Mouse (Mus musculus) embryonic facial prominence, embryonic 15.5 days (tissue): ENCODE data around the gene Fntb. TPM values are rescaled to one million over a fixed set of nuclear protein-coding genes. Genes with fewer than 3 reads are reported as not detected.

Source experiments
- ATAC-seq: fragments of 200-750 bp; cut with Nextera tagmentation; 2 replicates; pipeline ENCODE4 v1.8.0; 2017; ENCODE audit warnings: low read depth, moderate TSS enrichment; ENCODE audit not compliant: insufficient number of reproducible peaks, low FRiP score, low TSS enrichment
- H3K27ac ChIP-seq: fragments of 300-500 bp; sonication (generic); replicated peaks from 2 replicates; pipeline ENCODE4 v1.5.1; 2015; ENCODE audit warnings: mild to moderate bottlenecking, inconsistent platforms
- H3K27me3 ChIP-seq: fragments of 300-500 bp; sonication (generic); 2 replicates; pipeline ENCODE4 v1.6.1; 2015; ENCODE audit warnings: inconsistent platforms
- H3K36me3 ChIP-seq: fragments of 300-500 bp; sonication (generic); 2 replicates; pipeline ENCODE4 v1.6.1; 2015; ENCODE audit warnings: mild to moderate bottlenecking, inconsistent platforms
- H3K4me1 ChIP-seq: fragments of 300-500 bp; sonication (generic); 2 replicates; pipeline ENCODE4 v1.6.1; 2015; ENCODE audit warnings: inconsistent platforms
- H3K4me2 ChIP-seq: fragments of 300-500 bp; sonication (generic); replicated peaks from 2 replicates; pipeline ENCODE4 v1.6.1; 2015; ENCODE audit warnings: mild to moderate bottlenecking, inconsistent platforms
- H3K4me3 ChIP-seq: fragments of 300-500 bp; sonication (generic); replicated peaks from 2 replicates; pipeline ENCODE4 v1.5.1; 2015; ENCODE audit warnings: mild to moderate bottlenecking, inconsistent platforms
- H3K9ac ChIP-seq: fragments of 300-500 bp; sonication (generic); 2 replicates; pipeline ENCODE4 v1.6.1; 2015; ENCODE audit warnings: inconsistent platforms
- H3K9me3 ChIP-seq: fragments of 300-500 bp; sonication (generic); replicated peaks from 2 replicates; pipeline ENCODE4 v1.6.1; 2016; ENCODE audit warnings: inconsistent platforms
- WGBS: fragments of 180-500 bp; shearing (Covaris S2); methylation state at CpG from one replicate; pipeline ENCODE4 v1.1.7; 2015; 5-methylcytosine and 5-hydroxymethylcytosine counted together
- polyA plus RNA-seq: library from polyadenylated mRNA; unstranded; fragments of >200 nt; fragmentation: Nextera tagmentation; extraction: Ambion mirVana; gene quantifications from 2 replicates; pipeline ENCODE4 v1.2.1, GENCODE M21; 2015

The Fntb gene
- polyA plus RNA-seq, 1 experiment from 2014 or later: 47.1 TPM

DNA sequence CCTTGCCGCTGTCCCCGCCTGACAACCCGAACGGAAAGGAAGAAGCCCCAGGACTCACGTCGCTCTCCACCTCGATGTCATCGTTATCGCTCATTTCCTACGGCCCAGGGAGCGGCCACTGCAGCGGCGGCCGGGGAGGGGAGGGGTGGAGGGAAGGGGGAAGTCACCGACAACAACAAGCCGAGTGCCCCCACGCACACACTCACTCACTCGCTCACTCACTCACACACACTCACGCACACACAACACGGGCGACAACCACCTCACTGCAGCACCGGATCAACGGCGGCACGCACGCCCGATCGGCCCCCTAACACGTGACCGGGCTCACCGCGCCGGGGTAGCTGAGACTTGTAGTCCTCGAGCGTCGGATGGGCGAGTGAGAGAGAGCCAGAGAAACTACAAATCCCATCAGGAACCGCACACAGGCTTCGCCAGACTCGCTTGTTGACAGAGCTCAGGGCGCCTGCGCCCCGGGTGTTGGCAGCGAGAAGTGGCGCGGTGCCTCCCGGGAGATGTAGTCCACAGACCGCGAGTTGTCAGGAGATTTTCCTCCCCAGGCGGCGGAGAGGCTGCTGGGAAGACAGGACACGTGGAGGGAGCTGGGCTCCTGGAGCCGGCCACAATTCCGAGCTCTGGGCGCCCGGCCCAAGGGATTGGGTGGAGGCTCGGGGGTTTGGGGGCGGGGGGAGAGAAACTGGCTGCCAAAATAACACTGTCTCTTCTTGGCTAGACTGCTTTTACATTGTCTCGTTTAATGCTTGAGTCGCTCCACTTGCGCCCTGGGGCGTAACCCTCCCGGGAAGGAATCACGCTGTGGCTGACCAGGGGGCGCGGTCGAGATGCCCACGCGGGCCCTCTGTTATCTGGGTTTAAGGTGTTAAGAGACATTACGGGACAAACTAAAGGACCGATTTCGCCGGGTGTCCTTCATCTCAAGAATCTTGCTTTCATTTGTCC, 196.8 kb downstream of the Fntb start, which contains the start of gene Max:
TSS of gene Max (minus strand) at position 270 of the 960 bp plus-strand sequence.
- WGBS: under 1% methylated on average over 66 of the region's 73 CpGs
- Histone ChIP-seq H3K4me1 (peaks cover 12% of the 10 kb centered on the region; the same call in 1 of the 2 replicates), H3K27me3 (no peaks in the 10 kb centered on the region), H3K4me2 (peak within 1 kb of the TSS; percentile 82), H3K9me3 (no peaks in the 10 kb centered on the region), H3K36me3 (peaks cover 4% of the 10 kb centered on the region; the same call in 1 of the 2 replicates), H3K27ac (peak within 1 kb of the TSS; percentile 77), H3K9ac (peak within 1 kb of the TSS; percentile 85), H3K4me3 (peak within 1 kb of the TSS; percentile 95)
- ATAC-seq: peak; percentile 100

DNA sequence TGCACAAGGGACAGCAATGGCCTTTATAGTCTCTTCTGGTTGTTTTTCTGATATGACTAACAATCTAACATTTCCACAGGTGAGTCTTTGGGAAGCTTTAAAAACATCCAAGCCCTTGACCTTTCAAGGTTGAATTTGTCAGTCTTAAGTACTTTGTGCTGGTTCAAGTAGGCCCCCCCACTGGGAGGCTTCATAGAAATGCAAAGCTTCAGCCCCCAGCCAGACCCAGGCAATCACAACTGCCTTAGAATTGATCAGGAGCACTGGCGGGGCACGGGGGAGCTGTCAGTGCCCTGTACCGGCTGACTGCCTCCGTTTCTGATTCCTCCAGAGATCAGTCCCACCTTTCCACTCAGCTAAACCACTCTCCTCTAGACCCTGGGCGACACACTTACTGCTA, 199.7 kb downstream of the Fntb start:
- no peaks in the 10 kb centered on the region for H3K9me3 ChIP-seq
- H3K27ac ChIP-seq: no peak overlapping the region
- H3K36me3 ChIP-seq: no peaks in the 10 kb centered on the region
- H3K9ac ChIP-seq: no peak overlapping the region
- no peak overlapping the region for H3K4me2 ChIP-seq
- 34% methylated on average over 5 of the region's 5 CpGs for WGBS
- ATAC-seq: no peak
- peaks cover 12% of the 10 kb centered on the region; the same call in 1 of the 2 replicates for H3K4me1 ChIP-seq
- no peak overlapping the region for H3K4me3 ChIP-seq
- no peaks in the 10 kb centered on the region for H3K27me3 ChIP-seq

- Histone ChIP-seq H3K36me3 (no peaks in the 10 kb centered on the region), H3K9me3 (no peaks in the 10 kb centered on the region), H3K27ac (no peak overlapping the region), H3K27me3 (no peaks in the 10 kb centered on the region), H3K4me1 (peaks cover 4% of the 10 kb centered on the region; the same call in 1 of the 2 replicates), H3K9ac (no peak overlapping the region), H3K4me2 (no peak overlapping the region), H3K4me3 (no peak overlapping the region)
- ATAC-seq: no peak
- WGBS: 4% methylated on average over 4 of the region's 4 CpGs
Measured at GRCm38 (mm10) chr12:76965876-76966275, 200.5 kb downstream of the Fntb start.

Other genes with a start within 250 kb of the Fntb start
- gene Plekhg3, start 234.7 kb upstream of the Fntb start, polyA plus RNA-seq: 7.7 and 8.9 TPM in 2 replicates
- gene Sptb, start 55.0 kb upstream of the Fntb start, polyA plus RNA-seq: 0.76 and 0.85 TPM in 2 replicates
- gene Churc1, start 51 bp upstream of the Fntb start, polyA plus RNA-seq: 125 and 127 TPM in 2 replicates
- 5.1 and 5.7 TPM in 2 replicates for gene Gpx2, start 30.0 kb downstream of the Fntb start, polyA plus RNA-seq
- 39.0 and 42.3 TPM in 2 replicates for gene Rab15, start 57.3 kb downstream of the Fntb start, polyA plus RNA-seq
- 16.5 and 17.3 TPM in 2 replicates for gene Max, start 196.6 kb downstream of the Fntb start, polyA plus RNA-seq